Mouse (Mus musculus) stomach, postnatal 0 days (tissue): ENCODE measurements around the gene Pycr1. TPM values are rescaled to one million over a fixed set of nuclear protein-coding genes. Genes with fewer than 3 reads are reported as not detected.

Source experiments
- ATAC-seq: fragments of 200-750 bp; cut with Nextera tagmentation; 2 replicates; pipeline ENCODE4 v1.8.0; 2017; ENCODE audit not compliant: low FRiP score, low TSS enrichment
- DNase-seq: peaks from one replicate; pipeline ENCODE4 v3.0.0-alpha.2; 2016; ENCODE audit warnings: low spot score
- H3K27ac ChIP-seq: fragments of 300-500 bp; sonication (generic); replicated peaks from 2 replicates; pipeline ENCODE4 v1.5.1; 2014; ENCODE audit warnings: mild to moderate bottlenecking, control low read depth
- H3K27me3 ChIP-seq: fragments of 300-500 bp; sonication (generic); 2 replicates; pipeline ENCODE4 v1.6.1; 2014; ENCODE audit warnings: low read length; ENCODE audit not compliant: control insufficient read depth, insufficient read depth
- H3K36me3 ChIP-seq: fragments of 300-500 bp; sonication (generic); 2 replicates; pipeline ENCODE4 v1.6.1; 2014; ENCODE audit warnings: low read length, mixed read lengths; ENCODE audit not compliant: control insufficient read depth, insufficient read depth
- H3K4me1 ChIP-seq: fragments of 300-500 bp; sonication (generic); replicated peaks from 2 replicates; pipeline ENCODE4 v1.6.1; 2014; ENCODE audit warnings: antibody characterized with exemption; ENCODE audit not compliant: control insufficient read depth, insufficient read depth
- H3K4me2 ChIP-seq: fragments of 300-500 bp; sonication (generic); replicated peaks from 2 replicates; pipeline ENCODE4 v1.6.1; 2014; ENCODE audit warnings: low read depth, mild to moderate bottlenecking, control low read depth, moderate library complexity
- H3K4me3 ChIP-seq: fragments of 300-500 bp; sonication (generic); 2 replicates; pipeline ENCODE4 v1.5.1; 2014; ENCODE audit warnings: low read depth, low read length, control low read depth
- H3K9ac ChIP-seq: fragments of 300-500 bp; sonication (generic); 2 replicates; pipeline ENCODE4 v1.6.1; 2014; ENCODE audit warnings: mild to moderate bottlenecking, low read length, control low read depth, mixed read lengths
- H3K9me3 ChIP-seq: fragments of 300-500 bp; sonication (generic); 2 replicates; pipeline ENCODE4 v1.6.1; 2016; ENCODE audit warnings: low read length; ENCODE audit not compliant: control insufficient read depth
- CTCF ChIP-seq: IDR thresholded peaks from 2 replicates; pipeline ENCODE4 v1.5.1; 2016; ENCODE audit warnings: antibody characterized with exemption, low read depth, mild to moderate bottlenecking, moderate library complexity
- EP300 ChIP-seq: optimal IDR thresholded peaks from 2 replicates; pipeline ENCODE3; 2016; ENCODE audit warnings: antibody characterized with exemption
- WGBS: fragments of 180-500 bp; shearing (Covaris S2); extraction: QIAGEN DNeasy Blood & Tissue Kit; methylation state at CpG from one replicate; pipeline ENCODE4 v1.1.7; 2014; 5-methylcytosine and 5-hydroxymethylcytosine counted together
- polyA plus RNA-seq: library from polyadenylated mRNA; unstranded; fragments of >200 nt; fragmentation: Nextera tagmentation; extraction: Ambion mirVana; gene quantifications from 2 replicates; pipeline ENCODE4 v1.2.1, GENCODE M21; 2015

Gene Pycr1
- polyA plus RNA-seq, 1 experiment from 2014 or later: 18.4 TPM

DNA sequence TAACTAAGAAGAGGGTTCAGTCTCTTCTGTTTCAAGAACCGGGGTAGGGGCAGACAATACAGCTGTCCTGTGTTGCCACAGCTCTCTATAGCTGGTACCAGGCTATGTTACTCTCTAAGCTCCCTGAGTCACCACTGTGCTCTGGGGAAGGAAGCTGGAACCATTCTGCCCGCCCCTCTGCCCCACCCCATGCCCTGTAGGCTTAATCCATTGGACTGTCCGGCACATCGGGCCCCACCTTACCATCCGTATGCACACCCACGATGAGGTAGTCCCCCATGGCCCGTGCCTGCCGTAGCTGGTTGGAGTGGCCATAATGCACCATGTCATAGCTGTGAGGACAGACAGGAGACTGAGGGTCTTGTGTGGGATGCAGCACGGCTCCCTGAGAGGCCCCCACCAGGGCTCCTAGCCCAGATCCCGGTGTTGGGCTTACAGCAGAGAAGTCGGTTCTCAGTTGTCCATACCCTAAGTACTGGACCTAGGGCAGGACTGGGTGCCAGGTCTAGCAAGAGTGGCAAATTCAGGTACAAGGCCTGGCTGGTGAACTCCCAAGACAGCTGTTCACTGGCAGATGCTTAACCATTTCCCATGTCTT is 27.9 kb downstream of the Pycr1 start:
- TF ChIP-seq CTCF: no peak
- TF ChIP-seq EP300: no peak
- H3K4me2 ChIP-seq: no peak overlapping the region
- DNase-seq (peak; percentile 67), ATAC-seq (peak; percentile 47)
- no peak overlapping the region for H3K4me3 ChIP-seq
- H3K4me1 ChIP-seq: peaks cover 3% of the 10 kb centered on the region
- H3K36me3 ChIP-seq: peaks cover 14% of the 10 kb centered on the region
- no peaks in the 10 kb centered on the region for H3K9me3 ChIP-seq
- 83% methylated on average over 11 of the region's 11 CpGs for WGBS
- no peak overlapping the region for H3K27ac ChIP-seq
- peak overlapping the region; percentile 27; the same call in 1 of the 2 replicates for H3K9ac ChIP-seq
- H3K27me3 ChIP-seq: no peaks in the 10 kb centered on the region

GRCm38 (mm10) chr11:120615167-120615566 is 28.4 kb downstream of the Pycr1 start:
- Histone ChIP-seq H3K9me3 (no peaks in the 10 kb centered on the region), H3K27ac (no peak overlapping the region), H3K27me3 (no peaks in the 10 kb centered on the region), H3K9ac (peak overlapping the region; percentile 27; the same call in 1 of the 2 replicates), H3K4me2 (no peak overlapping the region), H3K4me3 (no peak overlapping the region), H3K4me1 (peaks cover 3% of the 10 kb centered on the region), H3K36me3 (peaks cover 12% of the 10 kb centered on the region)
- WGBS: 92% methylated on average over 6 of the region's 6 CpGs
- DNase-seq (no peak), ATAC-seq (no peak)
- no peak for TF ChIP-seq EP300
- TF ChIP-seq CTCF: no peak

DNA sequence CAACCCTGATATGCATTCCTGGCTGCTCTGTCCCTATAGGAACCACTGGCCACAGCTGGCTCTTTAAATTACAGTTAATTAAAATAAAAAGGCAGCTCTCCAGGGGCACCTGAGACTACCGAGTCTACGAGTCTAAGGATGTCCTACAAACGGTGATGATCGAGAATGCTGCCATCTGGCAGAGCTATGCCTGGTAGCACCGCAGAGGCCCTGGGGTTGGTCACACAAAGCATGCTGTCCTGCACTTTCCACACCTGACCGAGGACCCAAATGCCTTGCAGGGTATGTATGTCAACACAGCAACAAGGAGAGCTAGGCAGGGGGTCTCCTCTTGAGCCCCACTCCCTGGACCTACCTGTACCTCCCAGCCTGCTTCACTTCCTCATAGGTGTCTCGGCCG is 29.6 kb downstream of the Pycr1 start:
- H3K36me3 ChIP-seq: peaks cover 12% of the 10 kb centered on the region
- no peak for ATAC-seq
- no peak for DNase-seq
- H3K4me1 ChIP-seq: peaks cover 3% of the 10 kb centered on the region
- no peaks in the 10 kb centered on the region for H3K27me3 ChIP-seq
- H3K4me3 ChIP-seq: no peak overlapping the region
- 88% methylated on average over 8 of the region's 8 CpGs for WGBS
- H3K4me2 ChIP-seq: no peak overlapping the region
- no peak for TF ChIP-seq CTCF
- TF ChIP-seq EP300: no peak
- no peaks in the 10 kb centered on the region for H3K9me3 ChIP-seq
- H3K9ac ChIP-seq: no peak overlapping the region
- H3K27ac ChIP-seq: no peak overlapping the region

DNA sequence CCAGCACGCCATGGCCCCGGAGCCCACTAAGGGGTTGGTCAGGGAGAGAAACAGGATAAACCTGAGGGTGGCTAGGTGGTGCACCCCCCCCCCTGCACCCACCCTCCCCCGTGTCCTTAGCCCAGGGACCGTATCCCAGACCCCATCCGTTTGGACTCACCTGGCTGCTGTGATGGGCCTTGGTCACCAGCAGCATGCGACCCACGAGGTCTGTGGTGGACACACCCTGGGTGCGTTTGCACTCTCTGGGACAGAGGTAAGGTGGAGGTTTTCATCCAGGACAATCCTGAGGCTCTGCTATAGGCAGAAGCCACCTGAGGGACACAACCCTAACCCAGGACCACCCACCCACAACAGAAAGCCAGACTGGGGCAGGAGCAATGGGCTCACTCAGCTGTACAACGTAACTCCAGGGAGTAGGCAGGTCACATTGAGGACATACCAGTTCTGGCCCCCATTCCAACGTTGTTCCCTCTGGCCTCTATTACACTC is 30.0 kb downstream of the Pycr1 start:
- Histone ChIP-seq H3K4me2 (no peak overlapping the region), H3K27ac (no peak overlapping the region), H3K4me1 (peaks cover 6% of the 10 kb centered on the region), H3K9me3 (no peaks in the 10 kb centered on the region), H3K4me3 (no peak overlapping the region), H3K27me3 (no peaks in the 10 kb centered on the region), H3K9ac (no peak overlapping the region), H3K36me3 (peaks cover 12% of the 10 kb centered on the region)
- WGBS: 85% methylated on average over 10 of the region's 10 CpGs
- TF ChIP-seq CTCF (no peak), EP300 (no peak)
- DNase-seq (no peak), ATAC-seq (no peak)

DNA sequence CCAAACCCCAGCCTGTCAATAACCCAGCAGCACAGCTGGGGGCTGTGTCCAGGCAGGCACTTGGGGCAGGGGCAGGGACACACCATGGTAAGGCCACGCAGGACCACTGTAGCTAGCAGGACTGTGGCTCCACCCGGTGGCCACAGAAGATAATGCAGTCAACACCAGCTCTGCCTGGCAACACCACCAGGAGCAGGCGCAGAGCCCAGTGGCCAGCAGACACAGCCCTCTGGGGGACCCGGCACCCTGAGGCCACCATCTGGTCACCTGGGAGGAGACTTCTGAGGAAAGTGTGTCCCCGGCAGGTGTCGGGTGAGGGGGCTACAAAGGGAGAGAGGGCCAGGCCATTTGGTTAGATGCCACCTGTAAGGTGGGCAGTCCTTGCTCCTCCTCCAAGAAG is 30.8 kb downstream of the Pycr1 start:
- 37% methylated on average over 6 of the region's 6 CpGs for WGBS
- no peak overlapping the region for H3K4me3 ChIP-seq
- H3K4me1 ChIP-seq: peaks cover 7% of the 10 kb centered on the region
- no peaks in the 10 kb centered on the region for H3K9me3 ChIP-seq
- peaks cover 12% of the 10 kb centered on the region for H3K36me3 ChIP-seq
- H3K27ac ChIP-seq: no peak overlapping the region
- H3K9ac ChIP-seq: no peak overlapping the region
- no peak overlapping the region for H3K4me2 ChIP-seq
- DNase-seq (peak; percentile 85), ATAC-seq (peak; percentile 22)
- H3K27me3 ChIP-seq: no peaks in the 10 kb centered on the region
- TF ChIP-seq EP300 (no peak), CTCF (peak; percentile 95)

DNA sequence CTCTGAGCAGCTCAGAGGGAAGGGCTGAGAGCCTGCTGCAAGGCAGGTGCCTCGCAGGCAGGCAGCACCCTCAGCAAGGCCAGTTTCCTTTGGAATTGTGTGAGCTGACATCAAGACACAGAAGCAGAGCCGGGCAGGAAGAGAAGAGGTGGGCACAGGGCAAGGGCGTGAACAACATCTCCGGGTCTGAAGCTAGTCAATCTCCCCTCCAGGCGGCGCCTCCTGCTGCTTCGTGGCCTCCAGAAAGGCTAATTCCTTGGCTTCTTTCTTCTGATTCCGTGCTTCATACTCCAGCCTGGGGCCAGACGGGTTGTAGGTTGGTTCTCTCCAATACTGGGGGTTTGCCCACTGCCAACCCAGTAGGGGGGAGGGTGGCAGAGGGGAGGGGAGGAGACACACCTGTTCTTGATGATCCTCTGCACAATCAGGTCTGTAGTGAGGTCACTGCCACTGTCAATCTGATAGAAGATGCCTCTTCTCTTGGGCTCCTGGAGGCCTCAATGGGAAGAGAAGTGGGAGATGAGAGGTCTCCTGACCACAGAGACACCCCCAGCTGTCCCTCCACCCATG is 33.0 kb downstream of the Pycr1 start:
- no peak overlapping the region for H3K4me2 ChIP-seq
- DNase-seq (no peak), ATAC-seq (no peak)
- peaks cover 12% of the 10 kb centered on the region for H3K36me3 ChIP-seq
- no peaks in the 10 kb centered on the region for H3K9me3 ChIP-seq
- no peak overlapping the region for H3K4me3 ChIP-seq
- H3K27ac ChIP-seq: no peak overlapping the region
- 81% methylated on average over 9 of the region's 9 CpGs for WGBS
- no peak for TF ChIP-seq EP300
- TF ChIP-seq CTCF: no peak
- no peaks in the 10 kb centered on the region for H3K27me3 ChIP-seq
- H3K4me1 ChIP-seq: peaks cover 3% of the 10 kb centered on the region; the same call in 1 of the 2 replicates
- no peak overlapping the region for H3K9ac ChIP-seq
